Mouse (Mus musculus) liver, embryonic 13.5 days (tissue): ENCODE measurements around the gene Capn7. TPM values are rescaled to one million over a fixed set of nuclear protein-coding genes. Genes with fewer than 3 reads are reported as not detected.
A peak's percentile ranks its signal among the peaks of the same experiment; 100 is the strongest.

Source experiments
- ATAC-seq: fragments of 200-750 bp; cut with Nextera tagmentation; 2 replicates; pipeline ENCODE4 v1.8.0; 2017; ENCODE audit warnings: low read depth, mild to moderate bottlenecking, moderate number of reproducible peaks, moderate library complexity
- DNase-seq: peaks from one replicate; pipeline ENCODE4 v3.0.0; 2022
- H3K27ac ChIP-seq: fragments of 300-500 bp; sonication (generic); 2 replicates; pipeline ENCODE4 v1.5.1; 2015; ENCODE audit warnings: moderate library complexity, mild to moderate bottlenecking, inconsistent platforms
- H3K27me3 ChIP-seq: fragments of 300-500 bp; sonication (generic); 2 replicates; pipeline ENCODE4 v1.6.1; 2015; ENCODE audit warnings: mild to moderate bottlenecking, inconsistent platforms
- H3K36me3 ChIP-seq: fragments of 300-500 bp; sonication (generic); 2 replicates; pipeline ENCODE4 v1.6.1; 2015; ENCODE audit warnings: mild to moderate bottlenecking, inconsistent platforms
- H3K4me1 ChIP-seq: fragments of 300-500 bp; sonication (generic); replicated peaks from 2 replicates; pipeline ENCODE4 v1.6.1; 2015; ENCODE audit warnings: inconsistent platforms
- H3K4me2 ChIP-seq: fragments of 300-500 bp; sonication (generic); 2 replicates; pipeline ENCODE4 v1.6.1; 2015; ENCODE audit warnings: inconsistent platforms, mild to moderate bottlenecking, moderate library complexity
- H3K4me3 ChIP-seq: fragments of 300-500 bp; sonication (generic); replicated peaks from 2 replicates; pipeline ENCODE4 v1.5.1; 2015; ENCODE audit warnings: mild to moderate bottlenecking, inconsistent platforms
- H3K9ac ChIP-seq: fragments of 300-500 bp; sonication (generic); 2 replicates; pipeline ENCODE4 v1.6.1; 2015; ENCODE audit warnings: mild to moderate bottlenecking, inconsistent platforms
- H3K9me3 ChIP-seq: fragments of 300-500 bp; sonication (generic); replicated peaks from 2 replicates; pipeline ENCODE4 v1.6.1; 2016; ENCODE audit warnings: inconsistent platforms
- WGBS: fragments of 180-500 bp; shearing (Covaris S2); methylation state at CpG from one replicate; pipeline ENCODE4 v1.1.7; 2015; ENCODE audit not compliant: insufficient replicate concordance; 5-methylcytosine and 5-hydroxymethylcytosine counted together
- polyA plus RNA-seq: library from polyadenylated mRNA; unstranded; fragments of >200 nt; fragmentation: Nextera tagmentation; extraction: Ambion mirVana; gene quantifications from 2 replicates; pipeline ENCODE4 v1.2.1, GENCODE M21; 2015

The Capn7 gene
- polyA plus RNA-seq = 18.1 and 21.9 TPM in 2 replicates

GRCm38 (mm10) chr14:31336369-31337155 lies at the start of gene Capn7:
Gene Capn7 (plus strand): TSS chr14:31336638.
- Histone ChIP-seq H3K4me3 (peak within 1 kb of the TSS; percentile 84), H3K27me3 (no peaks in the 10 kb centered on the region; the same call in 1 of the 2 replicates), H3K36me3 (peaks cover 6% of the 10 kb centered on the region), H3K4me1 (peaks cover 26% of the 10 kb centered on the region), H3K4me2 (peak within 1 kb of the TSS; percentile 75), H3K9ac (peak within 1 kb of the TSS; percentile 92), H3K9me3 (no peaks in the 10 kb centered on the region), H3K27ac (peak within 1 kb of the TSS; percentile 93)
- DNase-seq (peak; percentile 99), ATAC-seq (peak; percentile 96)
- WGBS = under 1% methylated on average over 78 of the region's 78 CpGs

GRCm38 (mm10) chr14:31313192-31313591 lies 23.2 kb upstream of the Capn7 start:
- DNase-seq (no peak), ATAC-seq (no peak)
- Histone ChIP-seq H3K36me3 (no peaks in the 10 kb centered on the region), H3K27me3 (no peaks in the 10 kb centered on the region), H3K4me1 (peaks cover 23% of the 10 kb centered on the region), H3K4me2 (no peak overlapping the region), H3K9ac (no peak overlapping the region), H3K4me3 (no peak overlapping the region), H3K9me3 (no peaks in the 10 kb centered on the region), H3K27ac (no peak overlapping the region)
- WGBS = 56% methylated on average over 3 of the region's 3 CpGs

GRCm38 (mm10) chr14:31316613-31317012 lies 19.8 kb upstream of the Capn7 start:
- no peaks in the 10 kb centered on the region for H3K36me3 ChIP-seq
- H3K27me3 ChIP-seq = no peaks in the 10 kb centered on the region
- WGBS = 75% methylated on average over 12 of the region's 12 CpGs
- H3K27ac ChIP-seq = no peak overlapping the region
- H3K4me2 ChIP-seq = no peak overlapping the region
- H3K4me3 ChIP-seq = no peak overlapping the region
- H3K9ac ChIP-seq = no peak overlapping the region
- H3K4me1 ChIP-seq = peaks cover 38% of the 10 kb centered on the region
- ATAC-seq (no peak), DNase-seq (no peak)
- H3K9me3 ChIP-seq = no peaks in the 10 kb centered on the region

- Histone ChIP-seq H3K9me3 (no peaks in the 10 kb centered on the region), H3K36me3 (no peaks in the 10 kb centered on the region), H3K4me3 (no peak overlapping the region), H3K4me1 (peaks cover 38% of the 10 kb centered on the region), H3K4me2 (peak overlapping the region; percentile 39), H3K27ac (peak overlapping the region; percentile 45), H3K27me3 (no peaks in the 10 kb centered on the region), H3K9ac (peak overlapping the region; percentile 45)
- 47% methylated on average over 3 of the region's 3 CpGs for WGBS
- ATAC-seq (peak; percentile 95), DNase-seq (no peak)
Measured at GRCm38 (mm10) chr14:31317754-31318153, 18.7 kb upstream of the Capn7 start.

GRCm38 (mm10) chr14:31319546-31319945 lies 16.9 kb upstream of the Capn7 start:
- no peak overlapping the region for H3K4me2 ChIP-seq
- no peak for ATAC-seq

GRCm38 (mm10) chr14:31321181-31321580 lies 15.3 kb upstream of the Capn7 start:
- ATAC-seq (no peak), DNase-seq (no peak)
- Histone ChIP-seq H3K27ac (no peak overlapping the region), H3K4me2 (no peak overlapping the region), H3K4me3 (no peak overlapping the region), H3K36me3 (no peaks in the 10 kb centered on the region), H3K27me3 (no peaks in the 10 kb centered on the region), H3K9me3 (no peaks in the 10 kb centered on the region), H3K4me1 (peaks cover 54% of the 10 kb centered on the region), H3K9ac (no peak overlapping the region)
- 83% methylated on average over 11 of the region's 11 CpGs for whole genome bisulfite sequencing

More at GRCm38 (mm10) chr14:31319546-31319945, 16.9 kb upstream of the Capn7 start:
- no peak overlapping the region for H3K4me3 ChIP-seq
- H3K27me3 ChIP-seq = no peaks in the 10 kb centered on the region
- peaks cover 52% of the 10 kb centered on the region for H3K4me1 ChIP-seq
- no peaks in the 10 kb centered on the region for H3K9me3 ChIP-seq
- 60% methylated on average over 10 of the region's 10 CpGs for WGBS
- H3K27ac ChIP-seq = no peak overlapping the region
- no peak overlapping the region for H3K9ac ChIP-seq
- DNase-seq = no peak
- no peaks in the 10 kb centered on the region for H3K36me3 ChIP-seq

- no peak overlapping the region for H3K4me2 ChIP-seq
- 77% methylated on average over 3 of the region's 3 CpGs for WGBS
- no peak overlapping the region for H3K9ac ChIP-seq
- H3K4me1 ChIP-seq = peaks cover 46% of the 10 kb centered on the region
- no peak overlapping the region for H3K4me3 ChIP-seq
- no peaks in the 10 kb centered on the region for H3K36me3 ChIP-seq
- no peaks in the 10 kb centered on the region for H3K27me3 ChIP-seq
- H3K27ac ChIP-seq = no peak overlapping the region
- no peak for ATAC-seq
- no peaks in the 10 kb centered on the region for H3K9me3 ChIP-seq
- no peak for DNase-seq
Measured at GRCm38 (mm10) chr14:31322191-31322590, 14.2 kb upstream of the Capn7 start.

- no peak for ATAC-seq
- DNase-seq = no peak
- Histone ChIP-seq H3K4me1 (peaks cover 38% of the 10 kb centered on the region), H3K9ac (peak overlapping the region; percentile 61; the same call in 1 of the 2 replicates), H3K36me3 (no peaks in the 10 kb centered on the region), H3K9me3 (no peaks in the 10 kb centered on the region), H3K4me3 (peak overlapping the region; percentile 48), H3K27ac (no peak overlapping the region), H3K27me3 (no peaks in the 10 kb centered on the region), H3K4me2 (peak overlapping the region; percentile 73)
- 75% methylated on average over 4 of the region's 4 CpGs for WGBS
Measured at GRCm38 (mm10) chr14:31323189-31323588, 13.2 kb upstream of the Capn7 start.

GRCm38 (mm10) chr14:31323849-31324792 lies 12.3 kb upstream of the Capn7 start, which contains the start of gene Dnah1:
Gene Dnah1 (minus strand): TSS chr14:31323896.
- Histone ChIP-seq H3K27me3 (no peaks in the 10 kb centered on the region), H3K9me3 (no peaks in the 10 kb centered on the region), H3K36me3 (no peaks in the 10 kb centered on the region), H3K4me1 (peaks cover 28% of the 10 kb centered on the region), H3K4me2 (peak within 1 kb of the TSS; percentile 73), H3K4me3 (peak within 1 kb of the TSS; percentile 48), H3K27ac (peak within 1 kb of the TSS; percentile 37), H3K9ac (peak within 1 kb of the TSS; percentile 61)
- ATAC-seq (peak; percentile 73), DNase-seq (peak; percentile 58)
- 11% methylated on average over 28 of the region's 28 CpGs for WGBS

GRCm38 (mm10) chr14:31324851-31325250 lies 11.6 kb upstream of the Capn7 start:
- H3K4me2 ChIP-seq = peak overlapping the region; percentile 73
- peaks cover 23% of the 10 kb centered on the region for H3K4me1 ChIP-seq
- ATAC-seq (no peak), DNase-seq (peak; percentile 50)
- H3K9ac ChIP-seq = peak overlapping the region; percentile 61; the same call in 1 of the 2 replicates
- H3K27ac ChIP-seq = no peak overlapping the region
- 0 out of 2 replicates have a peak, but pooled peaks cover 3% of the 10 kb centered on the region for H3K27me3 ChIP-seq
- 54% methylated on average over 10 of the region's 10 CpGs for WGBS
- H3K36me3 ChIP-seq = no peaks in the 10 kb centered on the region
- peak overlapping the region; percentile 48 for H3K4me3 ChIP-seq
- no peaks in the 10 kb centered on the region for H3K9me3 ChIP-seq

GRCm38 (mm10) chr14:31325551-31325950 lies 10.9 kb upstream of the Capn7 start:
- Histone ChIP-seq H3K27ac (no peak overlapping the region), H3K9ac (no peak overlapping the region), H3K4me2 (no peak overlapping the region), H3K36me3 (no peaks in the 10 kb centered on the region), H3K9me3 (no peaks in the 10 kb centered on the region), H3K4me3 (no peak overlapping the region), H3K27me3 (peaks cover 5% of the 10 kb centered on the region; the same call in 1 of the 2 replicates), H3K4me1 (peaks cover 23% of the 10 kb centered on the region)
- ATAC-seq (no peak), DNase-seq (no peak)
- 40% methylated on average over 5 of the region's 5 CpGs for WGBS
